Mouse (Mus musculus) forebrain, embryonic 11.5 days (tissue): ENCODE results near the gene Slc26a10. TPM values are rescaled to one million over a fixed set of nuclear protein-coding genes. Genes with fewer than 3 reads are reported as not detected.

ENCODE experiments used
- ATAC-seq: fragments of 200-750 bp; cut with Nextera tagmentation; replicated peaks from 2 replicates; pipeline ENCODE4 v1.8.0; 2017; ENCODE audit warnings: moderate TSS enrichment; ENCODE audit not compliant: low FRiP score
- DNase-seq: peaks from one replicate; pipeline ENCODE4 v3.0.0-alpha.2; 2017; ENCODE audit warnings: low spot score
- H3K27ac ChIP-seq: fragments of 300-500 bp; sonication (generic); 2 replicates; pipeline ENCODE4 v1.5.1; 2014; ENCODE audit warnings: low read depth, low read length
- H3K27me3 ChIP-seq: fragments of 300-500 bp; sonication (generic); 2 replicates; pipeline ENCODE4 v1.6.1; 2014; ENCODE audit warnings: mild to moderate bottlenecking, low read length, mixed read lengths; ENCODE audit not compliant: control insufficient read depth, insufficient read depth
- H3K36me3 ChIP-seq: fragments of 300-500 bp; sonication (generic); 2 replicates; pipeline ENCODE4 v1.6.1; 2014; ENCODE audit warnings: mild to moderate bottlenecking, low read length, moderate library complexity, mixed read lengths; ENCODE audit not compliant: control insufficient read depth, insufficient read depth
- H3K4me1 ChIP-seq: fragments of 300-500 bp; sonication (generic); replicated peaks from 2 replicates; pipeline ENCODE4 v1.6.1; 2014; ENCODE audit warnings: low read length, mixed read lengths; ENCODE audit not compliant: control insufficient read depth, insufficient read depth
- H3K4me2 ChIP-seq: fragments of 300-500 bp; sonication (generic); 2 replicates; pipeline ENCODE4 v1.6.1; 2014; ENCODE audit warnings: low read depth, mild to moderate bottlenecking, low read length, moderate library complexity, mixed read lengths; ENCODE audit not compliant: severe bottlenecking
- H3K4me3 ChIP-seq: fragments of 300-500 bp; sonication (generic); 2 replicates; pipeline ENCODE4 v1.5.1; 2014; ENCODE audit warnings: low read depth, low read length
- H3K9ac ChIP-seq: fragments of 300-500 bp; sonication (generic); 2 replicates; pipeline ENCODE4 v1.6.1; 2014; ENCODE audit warnings: low read length
- H3K9me3 ChIP-seq: fragments of 300-500 bp; sonication (generic); 2 replicates; pipeline ENCODE4 v1.6.1; 2016; ENCODE audit warnings: low read length, mixed read lengths; ENCODE audit not compliant: control insufficient read depth
- WGBS: fragments of 180-500 bp; shearing (Covaris S2); extraction: QIAGEN DNeasy Blood & Tissue Kit; methylation state at CpG from one replicate; pipeline ENCODE4 v1.1.7; 2014; 5-methylcytosine and 5-hydroxymethylcytosine counted together
- polyA plus RNA-seq: library from polyadenylated mRNA; unstranded; fragments of >200 nt; fragmentation: Nextera tagmentation; extraction: Ambion mirVana; gene quantifications from 2 replicates; pipeline ENCODE4 v1.2.1, GENCODE M21; 2014

Gene Slc26a10
- polyA plus RNA-seq, 1 experiment from 2014 or later, result 1.1 TPM

- no peak for ATAC-seq
- no peak overlapping the region for H3K4me2 ChIP-seq
- 94% methylated on average over 11 of the region's 11 CpGs for WGBS
Observed at GRCm38 (mm10) chr10:127216456-127216855, 36.0 kb upstream of the Slc26a10 start.

GRCm38 (mm10) chr10:127214422-127214803 is 34.0 kb upstream of the Slc26a10 start:
- Histone ChIP-seq H3K4me3 (no peak overlapping the region), H3K36me3 (no peaks in the 10 kb centered on the region), H3K27ac (no peak overlapping the region), H3K9me3 (no peaks in the 10 kb centered on the region), H3K9ac (no peak overlapping the region), H3K27me3 (no peaks in the 10 kb centered on the region), H3K4me1 (peaks cover 7% of the 10 kb centered on the region; the same call in 1 of the 2 replicates), H3K4me2 (no peak overlapping the region)
- DNase-seq (no peak), ATAC-seq (no peak)
- WGBS, result 56% methylated on average over 1 of the region's 1 CpGs

More at GRCm38 (mm10) chr10:127216456-127216855, 36.0 kb upstream of the Slc26a10 start:
- Histone ChIP-seq H3K9me3 (no peaks in the 10 kb centered on the region), H3K9ac (no peak overlapping the region), H3K27ac (no peak overlapping the region), H3K36me3 (no peaks in the 10 kb centered on the region), H3K27me3 (no peaks in the 10 kb centered on the region), H3K4me3 (no peak overlapping the region), H3K4me1 (peaks cover 3% of the 10 kb centered on the region; the same call in 1 of the 2 replicates)
- no peak for DNase-seq

GRCm38 (mm10) chr10:127213704-127214421 is 33.4 kb upstream of the Slc26a10 start:
- Histone ChIP-seq H3K4me3 (no peak overlapping the region), H3K9ac (no peak overlapping the region), H3K27ac (no peak overlapping the region), H3K4me2 (no peak overlapping the region), H3K27me3 (no peaks in the 10 kb centered on the region), H3K36me3 (no peaks in the 10 kb centered on the region), H3K9me3 (no peaks in the 10 kb centered on the region), H3K4me1 (peaks cover 8% of the 10 kb centered on the region; the same call in 1 of the 2 replicates)
- 83% methylated on average over 13 of the region's 13 CpGs for WGBS
- ATAC-seq (no peak), DNase-seq (no peak)

GRCm38 (mm10) chr10:127213272-127213671 is 32.8 kb upstream of the Slc26a10 start:
- 95% methylated on average over 8 of the region's 8 CpGs for WGBS
- Histone ChIP-seq H3K4me3 (no peak overlapping the region), H3K9me3 (no peaks in the 10 kb centered on the region), H3K27me3 (no peaks in the 10 kb centered on the region), H3K36me3 (no peaks in the 10 kb centered on the region), H3K27ac (no peak overlapping the region), H3K9ac (no peak overlapping the region), H3K4me2 (no peak overlapping the region), H3K4me1 (peaks cover 8% of the 10 kb centered on the region; the same call in 1 of the 2 replicates)
- DNase-seq, result no peak
- no peak for ATAC-seq

GRCm38 (mm10) chr10:127211414-127211854 is 31.0 kb upstream of the Slc26a10 start, which contains the start of gene Pip4k2c:
Gene Pip4k2c (minus strand): TSS chr10:127211585.
- peak; percentile 95 for DNase-seq
- ATAC-seq, result peak; percentile 99
- peaks cover 8% of the 10 kb centered on the region; the same call in 1 of the 2 replicates for H3K4me1 ChIP-seq
- no peaks in the 10 kb centered on the region; the same call in 1 of the 2 replicates for H3K36me3 ChIP-seq
- no peak within 1 kb of the TSS for H3K27ac ChIP-seq
- under 1% methylated on average over 47 of the region's 47 CpGs for WGBS
- H3K9ac ChIP-seq, result peak within 1 kb of the TSS; percentile 81
- H3K4me2 ChIP-seq, result peak within 1 kb of the TSS; percentile 95
- no peaks in the 10 kb centered on the region for H3K27me3 ChIP-seq
- peak within 1 kb of the TSS; percentile 87 for H3K4me3 ChIP-seq
- no peaks in the 10 kb centered on the region for H3K9me3 ChIP-seq

- Histone ChIP-seq H3K9me3 (no peaks in the 10 kb centered on the region), H3K27ac (no peak overlapping the region), H3K27me3 (no peaks in the 10 kb centered on the region), H3K4me1 (peaks cover 8% of the 10 kb centered on the region; the same call in 1 of the 2 replicates), H3K9ac (peak overlapping the region; percentile 81), H3K4me2 (peak overlapping the region; percentile 95), H3K36me3 (no peaks in the 10 kb centered on the region; the same call in 1 of the 2 replicates), H3K4me3 (peak overlapping the region; percentile 87)
- DNase-seq (no peak), ATAC-seq (peak; percentile 54)
- WGBS, result 1% methylated on average over 25 of the region's 25 CpGs
Observed at GRCm38 (mm10) chr10:127210961-127211405, 30.5 kb upstream of the Slc26a10 start.

- Histone ChIP-seq H3K9ac (no peak overlapping the region; the same call in 1 of the 2 replicates), H3K27me3 (no peaks in the 10 kb centered on the region), H3K4me2 (peak overlapping the region; percentile 95; the same call in 1 of the 2 replicates), H3K4me1 (peaks cover 8% of the 10 kb centered on the region; the same call in 1 of the 2 replicates), H3K4me3 (no peak overlapping the region), H3K36me3 (peaks cover 3% of the 10 kb centered on the region; the same call in 1 of the 2 replicates), H3K27ac (no peak overlapping the region), H3K9me3 (no peaks in the 10 kb centered on the region)
- DNase-seq, result no peak
- no peak for ATAC-seq
- WGBS, result 86% methylated on average over 13 of the region's 13 CpGs
Observed at GRCm38 (mm10) chr10:127209928-127210570, 29.6 kb upstream of the Slc26a10 start.

GRCm38 (mm10) chr10:127208921-127209320 is 28.5 kb upstream of the Slc26a10 start:
- no peak for ATAC-seq
- no peak overlapping the region for H3K9ac ChIP-seq

More at GRCm38 (mm10) chr10:127208921-127209320, 28.5 kb upstream of the Slc26a10 start:
- no peaks in the 10 kb centered on the region for H3K9me3 ChIP-seq
- H3K4me3 ChIP-seq, result no peak overlapping the region
- WGBS, result 82% methylated on average over 4 of the region's 4 CpGs
- H3K4me2 ChIP-seq, result no peak overlapping the region
- no peaks in the 10 kb centered on the region for H3K27me3 ChIP-seq
- H3K4me1 ChIP-seq, result peaks cover 8% of the 10 kb centered on the region; the same call in 1 of the 2 replicates
- H3K27ac ChIP-seq, result no peak overlapping the region
- DNase-seq, result no peak
- H3K36me3 ChIP-seq, result peaks cover 4% of the 10 kb centered on the region; the same call in 1 of the 2 replicates
